Mouse (Mus musculus) bone marrow, adult 2 months (tissue): Measurements from ENCODE around the gene Adcy9. TPM values are rescaled to one million over a fixed set of nuclear protein-coding genes. Genes with fewer than 3 reads are reported as not detected.

Experiments
- H3K27ac ChIP-seq: fragments of 200-500 bp; 2 replicates; pipeline ENCODE4 v1.5.1; 2012; ENCODE audit warnings: low read depth, mild to moderate bottlenecking, control low read depth, inconsistent platforms, low read length; ENCODE audit not compliant: control insufficient read depth, poor library complexity, insufficient read depth
- H3K4me1 ChIP-seq: fragments of 200-500 bp; 2 replicates; pipeline ENCODE4 v1.6.1; 2011; ENCODE audit warnings: low read length; ENCODE audit not compliant: control insufficient read depth, insufficient read depth
- H3K4me3 ChIP-seq: fragments of 200-500 bp; replicated peaks from 2 replicates; pipeline ENCODE3; 2011; ENCODE audit warnings: mild to moderate bottlenecking, low read depth, low read length, control low read depth; ENCODE audit not compliant: control insufficient read depth
- CTCF ChIP-seq: fragments of 200-500 bp; IDR thresholded peaks from 2 replicates; pipeline ENCODE4 v1.5.1; 2011; ENCODE audit warnings: low read length, control low read depth; ENCODE audit not compliant: control insufficient read depth, insufficient read depth
- POLR2A ChIP-seq: fragments of 200-500 bp; IDR thresholded peaks from 2 replicates; pipeline ENCODE4 v1.6.1; 2011; ENCODE audit warnings: low read depth, mild to moderate bottlenecking, control low read depth, low read length, borderline replicate concordance; ENCODE audit not compliant: control insufficient read depth
- WGBS: fragments of 180-500 bp; shearing (Covaris S2); methylation state at CpG from one replicate; pipeline ENCODE4 v1.1.7; 2018; 5-methylcytosine and 5-hydroxymethylcytosine counted together
- polyA plus RNA-seq: library from polyadenylated mRNA; stranded (reverse); fragments of >200 nt; gene quantifications from 2 replicates; pipeline ENCODE4 v1.2.4, GENCODE M21; 2011; ENCODE audit warnings: low replicate concordance; ENCODE audit not compliant: missing spikeins, insufficient read depth, insufficient read length

The Adcy9 gene
- polyA plus RNA-seq, 1 experiment: 5.2 TPM

DNA sequence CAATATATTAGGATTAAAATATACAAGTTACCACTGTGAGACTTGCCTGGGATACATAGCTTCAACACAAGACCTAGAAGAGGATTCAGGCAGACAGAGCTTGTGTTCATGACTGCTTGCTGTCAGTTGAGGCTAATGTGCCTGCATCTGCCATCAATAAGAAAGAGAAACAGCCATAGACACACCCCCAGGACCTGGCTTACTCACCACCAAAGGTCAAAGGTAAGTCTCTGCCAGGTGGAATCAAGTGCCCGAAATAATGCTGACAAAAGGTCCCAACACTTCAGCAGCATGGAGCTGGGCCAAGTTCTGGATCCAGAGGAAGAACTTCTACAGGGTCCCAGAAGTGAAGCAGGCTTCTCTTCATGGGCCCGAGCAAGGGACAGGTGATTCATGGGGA is 86.9 kb downstream of the Adcy9 start:
- Histone ChIP-seq H3K27ac (no peak overlapping the region), H3K4me3 (no peak overlapping the region), H3K4me1 (no peaks in the 10 kb centered on the region)
- no peak for TF ChIP-seq POLR2A
- TF ChIP-seq CTCF: no peak
- 76% methylated on average over 2 of the region's 2 CpGs for WGBS

DNA sequence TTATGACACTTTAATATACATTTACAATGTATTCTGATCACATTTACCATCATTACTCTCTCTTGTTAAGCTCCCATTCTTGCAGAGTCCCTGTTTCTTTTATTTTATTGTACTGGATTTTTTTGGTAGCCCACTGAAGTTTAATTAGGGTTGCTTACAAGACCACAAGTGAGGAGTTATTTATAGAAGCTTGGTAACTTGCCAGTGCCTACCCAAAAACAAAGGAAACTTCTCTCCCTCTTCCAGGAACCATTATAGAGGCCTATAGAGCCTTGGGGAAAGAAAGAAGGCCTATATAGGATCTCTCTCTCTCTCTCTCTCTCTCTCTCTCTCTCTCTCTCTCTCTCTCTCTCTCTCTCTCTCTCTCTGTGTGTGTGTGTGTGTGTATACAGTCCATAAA is 93.2 kb downstream of the Adcy9 start:
- H3K27ac ChIP-seq: no peak overlapping the region
- no peak for TF ChIP-seq POLR2A
- TF ChIP-seq CTCF: no peak
- H3K4me1 ChIP-seq: no peaks in the 10 kb centered on the region
- H3K4me3 ChIP-seq: no peak overlapping the region

DNA sequence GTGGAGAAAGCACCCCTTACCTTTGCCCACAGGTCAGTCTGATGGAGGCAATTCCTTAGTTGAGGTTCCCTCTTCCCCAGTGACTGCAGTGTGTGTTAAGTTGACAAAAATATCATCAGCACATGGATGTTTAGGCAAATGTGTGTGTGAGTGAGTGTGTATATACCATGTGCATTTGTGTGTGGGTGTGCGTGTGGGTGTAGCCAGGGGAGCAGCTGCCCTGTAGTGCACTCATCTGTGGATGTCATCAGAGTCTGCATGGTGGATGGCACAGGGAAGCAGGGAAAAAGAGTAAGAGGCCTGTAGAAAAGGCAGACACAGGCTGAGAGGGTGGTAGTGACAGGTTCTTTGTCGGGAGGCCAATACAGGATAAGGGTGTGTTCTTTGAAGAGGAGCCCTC is 94.5 kb downstream of the Adcy9 start:
- H3K4me3 ChIP-seq: no peak overlapping the region
- no peaks in the 10 kb centered on the region for H3K4me1 ChIP-seq
- H3K27ac ChIP-seq: no peak overlapping the region
- TF ChIP-seq CTCF (no peak), POLR2A (no peak)
- 75% methylated on average over 2 of the region's 2 CpGs for WGBS

DNA sequence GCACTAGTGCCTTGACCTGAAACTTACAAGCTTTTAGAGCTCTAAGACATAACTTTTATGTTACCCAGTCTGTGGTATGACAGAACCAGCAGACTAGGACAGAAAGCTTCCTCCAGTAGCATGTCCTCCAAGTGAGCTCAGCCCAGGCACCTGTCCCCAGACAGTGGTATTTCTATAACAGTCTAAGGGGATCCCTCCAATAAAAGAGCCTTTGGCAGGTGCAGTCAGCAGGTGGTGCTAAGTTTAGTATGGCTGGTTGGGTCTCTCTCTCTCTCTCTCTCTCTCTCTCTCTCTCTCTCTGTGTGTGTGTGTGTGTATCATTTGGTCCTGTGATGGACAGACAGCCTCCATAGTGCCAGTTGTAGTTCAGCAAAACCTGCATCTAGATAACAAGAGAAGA is 95.3 kb downstream of the Adcy9 start:
- no peak overlapping the region for H3K4me3 ChIP-seq
- H3K4me1 ChIP-seq: no peaks in the 10 kb centered on the region
- TF ChIP-seq CTCF: no peak
- TF ChIP-seq POLR2A: no peak
- H3K27ac ChIP-seq: no peak overlapping the region

DNA sequence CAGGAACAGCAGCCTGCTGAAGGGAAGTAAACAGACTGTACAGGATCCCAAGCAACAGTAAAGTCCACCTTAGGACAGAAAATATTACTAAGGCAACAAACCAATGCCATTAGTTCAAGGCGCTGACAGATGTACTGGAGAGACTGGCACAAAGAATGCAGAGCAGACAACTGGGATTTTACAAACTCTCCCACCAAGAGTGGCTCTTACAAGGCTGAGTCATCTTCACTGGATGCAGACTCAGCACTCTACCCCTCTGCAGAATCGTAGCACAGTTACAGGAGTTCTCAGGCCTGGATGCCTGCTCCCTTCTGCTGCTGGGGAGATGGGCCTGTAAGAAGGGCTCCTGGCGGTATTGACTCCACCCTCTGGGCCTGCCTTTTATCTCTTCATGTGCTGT is 99.4 kb downstream of the Adcy9 start:
- Histone ChIP-seq H3K27ac (no peak overlapping the region), H3K4me3 (no peak overlapping the region), H3K4me1 (no peaks in the 10 kb centered on the region)
- WGBS: 74% methylated on average over 3 of the region's 3 CpGs
- TF ChIP-seq POLR2A (no peak), CTCF (no peak)

GRCm38 (mm10) chr16:4318001-4318526 is 102.2 kb downstream of the Adcy9 start:
- no peak overlapping the region for H3K27ac ChIP-seq
- TF ChIP-seq POLR2A (no peak), CTCF (no peak)
- H3K4me1 ChIP-seq: no peaks in the 10 kb centered on the region
- 68% methylated on average over 6 of the region's 6 CpGs for WGBS
- H3K4me3 ChIP-seq: no peak overlapping the region

DNA sequence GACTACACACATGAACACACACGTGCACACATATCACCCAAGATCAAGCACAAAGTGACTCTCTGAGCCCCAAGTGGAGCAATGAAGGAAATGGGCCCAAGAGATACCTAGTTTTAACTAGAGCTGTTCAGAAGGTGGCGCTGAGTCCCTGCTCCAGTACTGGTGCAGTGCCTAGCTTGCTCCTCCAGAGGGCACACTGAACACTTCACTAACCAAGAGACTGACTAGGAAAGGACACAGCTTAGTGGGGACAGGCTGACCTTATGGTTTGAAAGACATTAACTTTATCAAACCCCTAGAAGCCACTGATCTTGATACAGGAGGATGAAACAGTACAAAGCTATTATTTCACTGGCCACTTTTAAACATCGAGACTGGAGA is 104.2 kb downstream of the Adcy9 start:
- TF ChIP-seq CTCF (peak; percentile 99), POLR2A (no peak)
- no peak overlapping the region for H3K27ac ChIP-seq
- 29% methylated on average over 3 of the region's 3 CpGs for WGBS

GRCm38 (mm10) chr16:4315352-4316093 is 104.8 kb downstream of the Adcy9 start:
- Histone ChIP-seq H3K4me3 (no peak overlapping the region), H3K27ac (no peak overlapping the region), H3K4me1 (no peaks in the 10 kb centered on the region)
- TF ChIP-seq CTCF (no peak), POLR2A (no peak)
- WGBS: 82% methylated on average over 2 of the region's 2 CpGs

More for the DNA sequence above, 104.2 kb downstream of the Adcy9 start:
- Histone ChIP-seq H3K4me3 (no peak overlapping the region), H3K4me1 (no peaks in the 10 kb centered on the region)

GRCm38 (mm10) chr16:4314891-4315290 is 105.4 kb downstream of the Adcy9 start:
- no peak overlapping the region for H3K4me3 ChIP-seq
- no peaks in the 10 kb centered on the region for H3K4me1 ChIP-seq
- no peak overlapping the region for H3K27ac ChIP-seq
- WGBS: 87% methylated on average over 4 of the region's 4 CpGs
- TF ChIP-seq CTCF (no peak), POLR2A (no peak)
